Mouse (Mus musculus) megakaryocyte-erythroid progenitor cell, adult 5-6 weeks (primary cell): Measurements from ENCODE around the gene AW011738. TPM values are rescaled to one million over a fixed set of nuclear protein-coding genes. Genes with fewer than 3 reads are reported as not detected.
A peak's percentile ranks its signal among the peaks of the same experiment; 100 is the strongest.

ENCODE experiments used
- ATAC-seq: replicated peaks from 2 replicates; pipeline ENCODE4 v1.8.0; 2016; ENCODE audit warnings: mild to moderate bottlenecking, inconsistent platforms; ENCODE audit not compliant: severe bottlenecking, poor library complexity, low FRiP score, low TSS enrichment
- total RNA-seq, 2 experiments: library from RNA; stranded (forward) in 1 of 2; stranded (reverse) in 1 of 2; fragments of 200-1000, 215-1000 nt in 1 of 2; fragments of >200 nt in 1 of 2; fragmentation: Nextera tagmentation in 1 of 2; gene quantifications; 2 replicates each; pipeline ENCODE4 v1.2.3; 2014 to 2017

AW011738 gene
- total RNA-seq (2014; fragmentation: Nextera tagmentation), result 0.55 TPM in 1 of 2 replicates, not detected in the other
- total RNA-seq (2017), result 0.38 and 1.2 TPM in 2 replicates

DNA sequence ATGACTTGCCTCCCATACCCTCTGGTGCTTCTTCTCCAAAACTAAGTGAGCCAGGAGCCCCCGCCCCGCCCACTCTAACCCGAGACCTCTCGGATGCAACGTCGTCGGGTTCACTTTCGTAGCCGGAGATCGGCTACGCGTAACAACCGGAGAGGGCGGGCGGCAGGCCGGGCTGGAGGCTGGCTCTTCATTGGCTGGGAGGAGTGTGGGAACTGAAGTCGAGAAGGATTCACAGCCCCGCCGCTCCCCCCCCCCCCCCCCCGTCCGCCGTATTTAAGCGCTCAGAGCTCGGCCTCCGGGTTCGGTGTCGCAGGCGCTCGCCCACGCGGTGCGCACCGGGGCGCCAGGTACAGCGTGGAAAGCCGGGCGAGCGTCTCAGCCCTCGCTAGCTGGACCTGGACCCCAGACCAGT lies at the start of gene AW011738:
TSS of gene AW011738 (plus strand) at position 304 of the 412 bp plus-strand sequence.
- peak; percentile 69 for ATAC-seq

DNA sequence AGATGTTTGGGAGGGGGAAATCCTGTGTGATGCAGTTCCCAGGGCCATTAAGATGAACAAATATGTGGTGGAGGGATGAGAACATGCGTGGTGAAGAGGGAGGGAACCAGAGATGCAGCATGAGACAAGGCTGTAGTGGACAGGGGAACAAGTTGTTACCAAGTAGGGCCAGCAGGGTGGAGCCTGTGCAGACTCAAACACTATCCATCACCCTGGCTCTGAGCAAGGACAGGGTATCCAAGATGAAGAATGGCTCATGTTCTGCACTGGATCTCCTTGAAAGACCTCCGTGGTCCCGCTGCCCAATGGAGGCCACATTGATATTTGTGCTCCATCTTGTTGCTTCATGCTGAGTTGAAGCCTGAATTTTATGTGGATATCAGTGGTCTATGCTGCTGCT lies 48.3 kb upstream of the AW011738 start:
- ATAC-seq, result no peak

GRCm38 (mm10) chr4:156166477-156166876 lies 36.6 kb upstream of the AW011738 start:
- ATAC-seq, result peak; percentile 81

DNA sequence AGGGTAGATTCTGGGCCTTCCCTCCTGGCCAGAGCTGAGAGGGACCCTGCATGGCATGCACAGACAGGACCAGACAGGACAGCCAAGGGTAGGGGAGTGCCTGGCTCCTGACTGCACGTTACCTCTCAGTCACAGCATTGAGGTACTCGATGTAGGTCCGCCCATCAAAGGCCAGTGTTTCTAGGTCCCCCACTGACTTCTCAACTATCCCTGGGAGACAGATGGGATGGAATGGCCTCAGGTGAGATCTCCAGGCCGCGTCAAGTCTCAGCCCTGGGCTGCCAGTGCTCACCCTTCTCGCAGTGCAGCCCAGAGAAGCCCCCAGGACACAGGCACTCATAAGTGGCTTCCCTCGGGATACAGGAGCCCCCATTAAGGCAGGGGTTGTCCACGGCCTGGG lies 34.5 kb upstream of the AW011738 start:
- ATAC-seq, result no peak

GRCm38 (mm10) chr4:156169129-156169528 lies 34.0 kb upstream of the AW011738 start:
- no peak for ATAC-seq

- no peak for ATAC-seq
Measured at GRCm38 (mm10) chr4:156171828-156172227, 31.3 kb upstream of the AW011738 start.

GRCm38 (mm10) chr4:156177630-156178029 lies 25.5 kb upstream of the AW011738 start:
- ATAC-seq, result no peak

- ATAC-seq, result no peak
Measured at GRCm38 (mm10) chr4:156183747-156184146, 19.4 kb upstream of the AW011738 start.

DNA sequence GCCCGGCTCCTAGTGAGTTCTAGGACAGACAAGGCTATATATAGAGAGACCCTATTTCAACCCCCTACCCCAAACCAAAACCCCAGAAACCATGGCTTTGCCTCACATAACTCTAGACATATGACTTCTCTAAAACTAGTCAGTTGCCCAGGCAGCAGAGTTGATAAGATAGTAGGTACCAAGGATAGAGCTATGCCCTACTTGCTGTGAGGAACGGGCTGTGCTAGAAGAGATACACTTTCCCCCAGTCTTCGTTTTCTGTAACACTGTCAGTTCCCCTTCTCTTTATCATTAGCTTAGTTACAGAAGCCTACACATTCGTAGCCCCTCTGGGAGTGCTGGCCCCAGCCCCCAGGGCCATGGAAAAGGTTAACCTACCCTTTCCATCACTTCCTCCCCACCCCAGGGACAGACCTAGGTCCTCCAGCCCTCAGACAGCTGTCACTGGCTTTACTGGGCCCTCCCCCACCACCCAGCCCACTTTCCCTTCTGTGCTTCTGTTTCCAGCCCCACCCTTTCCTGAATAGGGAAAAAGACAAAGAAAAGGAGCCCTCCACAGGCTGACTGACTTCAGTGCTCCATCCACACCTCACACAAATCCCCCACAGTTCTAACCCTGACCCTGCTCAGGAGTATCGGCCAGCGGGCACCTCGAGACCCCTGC lies 18.7 kb upstream of the AW011738 start:
- peak; percentile 36 for ATAC-seq

- peak; percentile 76 for ATAC-seq
Measured at GRCm38 (mm10) chr4:156185456-156185949, 17.6 kb upstream of the AW011738 start.

DNA sequence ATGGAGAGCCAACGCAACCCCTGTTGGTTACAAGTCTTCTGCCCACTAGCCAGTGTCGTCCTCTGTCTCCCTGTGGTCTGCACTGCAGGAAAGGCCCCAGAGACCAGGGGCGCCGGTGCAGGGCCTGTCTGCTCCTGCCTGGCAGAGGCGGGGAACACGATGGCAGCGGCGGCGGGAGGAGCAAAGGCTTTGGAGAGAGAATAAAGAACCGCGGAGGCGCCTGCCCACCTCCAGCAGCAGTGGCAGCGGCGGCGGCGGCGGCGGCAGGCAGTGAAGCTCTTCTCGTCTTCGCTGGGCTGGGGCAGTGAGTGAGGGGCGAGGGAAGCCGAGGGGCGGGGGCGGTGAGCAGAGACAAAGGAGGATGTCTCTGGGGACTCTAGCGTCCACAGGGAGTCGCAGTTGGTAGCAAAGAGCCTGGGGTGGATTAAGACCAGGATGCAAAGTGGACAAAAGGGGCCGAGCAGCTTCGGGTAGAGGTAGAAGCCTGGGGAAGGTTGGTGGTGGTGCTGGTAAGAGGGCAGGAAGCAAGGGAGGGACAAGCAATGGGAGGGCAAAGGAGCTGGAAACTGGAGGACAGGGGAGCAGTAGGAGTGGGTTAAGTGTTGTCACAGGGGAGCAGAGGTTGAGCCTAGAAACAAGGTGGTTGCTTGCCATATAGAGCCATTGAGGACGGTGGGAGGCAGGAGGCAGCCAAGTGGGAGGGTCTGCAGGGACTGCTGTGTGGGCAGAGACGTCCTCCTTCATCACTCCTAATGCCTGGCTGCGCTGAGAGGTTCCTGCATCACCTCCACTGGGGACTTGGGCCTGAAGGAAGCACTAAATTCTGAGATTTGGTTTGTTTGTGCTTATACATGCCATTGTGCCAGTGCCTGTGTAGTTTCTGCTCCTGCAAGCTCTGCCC lies 16.9 kb upstream of the AW011738 start:
- peak; percentile 50 for ATAC-seq

- no peak for ATAC-seq
Measured at GRCm38 (mm10) chr4:156188162-156188810, 14.8 kb upstream of the AW011738 start.

DNA sequence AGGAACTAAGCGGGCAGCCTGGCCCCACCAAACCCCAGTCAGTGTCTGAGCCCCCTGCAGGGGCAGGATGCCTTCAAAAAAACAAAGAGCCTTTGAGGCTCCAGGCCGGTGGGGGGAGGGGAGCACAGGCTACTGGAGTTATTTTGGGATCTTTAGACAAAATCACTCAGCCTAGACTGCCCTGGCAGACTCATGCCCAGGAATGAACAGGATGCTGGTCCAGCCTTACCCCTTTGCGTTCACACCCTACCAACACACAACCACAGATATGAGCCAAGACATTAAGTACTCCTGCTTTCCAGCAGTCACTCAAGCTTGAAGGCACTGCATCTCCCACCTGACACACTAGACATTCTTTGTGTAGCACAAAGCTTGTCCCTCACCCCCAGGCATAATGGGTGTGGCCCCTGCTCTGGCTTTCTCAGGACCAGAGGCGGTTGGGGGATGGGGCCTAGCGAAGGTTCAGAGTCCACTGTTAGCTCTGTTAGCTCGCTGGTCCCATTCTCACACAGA lies 14.2 kb upstream of the AW011738 start:
- ATAC-seq, result no peak

DNA sequence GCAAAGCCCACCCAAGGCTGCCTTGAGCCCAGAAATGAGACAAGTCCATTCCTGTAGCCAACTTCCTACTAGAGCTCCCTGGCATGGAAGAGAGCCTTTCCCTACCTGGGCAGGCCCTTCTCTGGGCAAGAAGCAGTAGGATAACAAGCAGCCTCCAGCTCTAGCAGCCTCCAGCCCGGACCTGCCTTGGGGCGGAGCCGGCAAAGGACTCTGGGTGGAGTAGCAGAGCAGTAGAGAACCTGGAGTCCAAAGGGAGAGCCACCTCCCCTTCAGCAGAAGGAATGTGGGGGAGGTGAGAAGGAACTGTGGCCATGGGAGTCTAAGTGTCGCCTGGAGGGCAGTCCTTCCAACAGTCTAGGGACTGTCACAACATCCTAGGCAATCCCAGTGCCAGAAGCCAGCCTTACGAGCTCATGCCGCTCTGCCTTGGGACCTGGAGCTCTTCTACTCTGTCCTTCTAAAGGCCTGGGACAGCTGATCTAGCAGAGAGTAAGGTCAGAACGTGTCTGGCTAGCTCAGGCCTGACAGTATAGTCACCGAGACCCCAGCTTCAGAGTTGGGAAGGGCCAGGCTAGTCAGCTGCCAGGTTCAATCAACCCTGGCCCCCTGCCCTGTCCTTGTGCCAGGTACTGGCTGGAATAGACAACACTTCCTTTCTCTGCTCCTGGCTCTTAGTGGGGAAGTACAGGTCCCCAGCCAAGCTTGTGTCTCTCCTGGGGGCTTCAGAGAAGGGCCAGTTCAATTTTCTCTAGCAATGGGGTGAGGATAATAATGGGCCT lies 10.5 kb upstream of the AW011738 start:
- no peak for ATAC-seq

DNA sequence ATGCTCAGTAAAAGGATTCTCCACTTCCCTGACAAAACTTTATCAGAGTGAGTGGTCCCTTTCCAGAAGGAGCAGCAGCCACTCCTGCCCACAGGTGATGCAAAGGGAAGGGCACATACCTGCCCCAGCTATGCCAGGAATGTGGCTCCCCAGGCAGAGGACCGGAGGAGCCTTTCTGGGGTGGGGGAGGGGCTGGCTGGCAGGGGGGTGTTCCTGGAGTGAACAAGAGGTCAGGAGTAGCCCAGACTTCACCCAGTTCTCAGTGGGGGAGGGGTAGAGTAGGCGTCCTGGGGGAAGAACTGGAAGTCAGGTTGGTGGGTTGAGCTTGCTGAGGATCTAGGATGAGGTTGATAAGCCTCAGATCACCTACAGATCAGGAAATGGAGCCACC lies 9.9 kb upstream of the AW011738 start:
- ATAC-seq, result no peak

- no peak for ATAC-seq
Measured at GRCm38 (mm10) chr4:156193906-156194305, 9.2 kb upstream of the AW011738 start.

DNA sequence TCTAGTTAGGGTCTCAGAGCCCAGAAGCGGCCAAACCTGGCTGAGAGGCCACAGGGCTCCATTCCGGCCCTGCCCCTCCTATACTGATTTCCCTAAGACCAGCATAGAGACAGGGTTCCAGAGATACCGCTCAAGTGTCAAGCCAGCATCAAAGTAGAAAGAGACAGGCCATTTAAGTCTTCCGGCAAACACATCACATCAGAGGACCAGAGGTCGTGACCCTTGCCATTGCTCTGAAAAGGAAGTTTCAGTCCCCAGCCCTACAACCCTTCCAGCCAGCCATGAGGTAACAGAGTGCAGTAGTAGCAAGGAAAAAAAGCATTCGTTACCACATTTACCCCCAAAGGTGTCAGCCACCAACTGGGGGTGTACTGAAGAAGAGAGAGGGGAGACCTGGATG lies 8.8 kb upstream of the AW011738 start:
- no peak for ATAC-seq

GRCm38 (mm10) chr4:156195927-156196870 lies 6.9 kb upstream of the AW011738 start:
- ATAC-seq, result no peak
